Mouse (Mus musculus) gastrocnemius, adult 2 months (tissue): Measurements from ENCODE around the gene Eml5. TPM values are rescaled to one million over a fixed set of nuclear protein-coding genes. Genes with fewer than 3 reads are reported as not detected.

Experiments used
- DNase-seq: peaks from one replicate; pipeline ENCODE4 v3.0.0; 2022
- H3K27ac ChIP-seq: fragments of 200-600 bp; 2 replicates; pipeline ENCODE4 v1.8.1; 2022; ENCODE audit warnings: mild to moderate bottlenecking
- H3K4me3 ChIP-seq: fragments of 200-600 bp; 2 replicates; pipeline ENCODE4 v1.8.1; 2022; ENCODE audit warnings: mild to moderate bottlenecking, moderate library complexity
- CTCF ChIP-seq: fragments of 200-600 bp; IDR thresholded peaks from 2 replicates; pipeline ENCODE4 v1.8.1; 2022; ENCODE audit warnings: antibody characterized with exemption, mild to moderate bottlenecking, moderate library complexity
- intact Hi-C: fragments of 180-260 bp; cut with DNase I; formaldehyde crosslinking; loops from one replicate; pipeline ENCODE4 v1.15.1; 2025
- total RNA-seq, 2 experiments: library from RNA; stranded (reverse); gene quantifications; 2 replicates each; pipeline ENCODE4 v1.2.3; 2021

Gene Eml5
- total RNA-seq, 2 experiments from 2014 or later = 2.0 to 2.2 TPM

DNA sequence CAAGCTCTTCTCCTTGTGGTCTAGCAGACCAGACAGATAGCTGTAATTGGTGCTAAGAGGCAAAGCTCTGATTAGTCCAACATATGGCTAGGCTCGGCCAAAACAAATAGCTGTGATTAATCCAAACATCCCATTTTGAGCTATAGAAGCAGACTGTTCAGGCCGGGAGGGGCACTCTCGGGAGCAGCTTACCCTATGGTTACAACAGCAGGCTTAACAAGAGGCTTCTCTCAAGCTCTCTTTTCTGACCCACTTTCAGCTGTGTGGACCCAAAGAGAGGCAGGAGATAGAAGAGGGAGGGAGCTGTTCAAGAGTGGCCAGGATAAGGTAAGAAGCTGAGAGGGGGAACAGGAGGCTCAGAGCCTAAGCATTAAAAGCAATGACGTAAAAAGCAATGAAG, 155.7 kb downstream of the Eml5 start:
- intact Hi-C loops = loop anchor here (2.0 kb wide), 1 partner anchor 71 kb away; no protein-coding TSS in a partner anchor
- H3K4me3 ChIP-seq = no peak overlapping the region
- no peak for DNase-seq
- H3K27ac ChIP-seq = peak overlapping the region; percentile 76; the same call in 1 of the 2 replicates
- TF ChIP-seq CTCF = no peak

DNA sequence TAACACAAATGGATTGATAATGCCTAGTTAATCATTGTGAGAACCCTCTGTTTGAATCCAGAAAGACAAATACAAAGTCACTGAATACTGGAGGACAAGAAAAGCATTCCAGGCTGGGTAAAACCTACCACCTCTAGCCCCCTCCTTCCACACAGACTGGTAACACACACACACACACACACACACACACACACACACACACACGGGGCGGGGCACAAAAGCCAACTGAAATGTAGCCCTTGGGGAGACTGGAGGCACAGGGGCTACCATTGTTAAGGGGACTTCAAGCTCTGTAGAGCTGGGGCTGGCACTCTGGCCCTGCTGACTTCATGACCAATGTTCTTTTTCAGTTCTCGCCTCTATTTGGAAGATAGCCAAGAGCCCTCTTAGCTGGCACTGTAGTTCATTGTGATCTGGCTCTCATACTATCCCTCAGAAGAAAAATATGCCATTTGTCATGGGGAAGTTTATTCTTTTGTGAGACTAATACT, 160.2 kb downstream of the Eml5 start:
- intact Hi-C loops = no loop called here
- no peak for TF ChIP-seq CTCF
- H3K27ac ChIP-seq = no peak overlapping the region

DNA sequence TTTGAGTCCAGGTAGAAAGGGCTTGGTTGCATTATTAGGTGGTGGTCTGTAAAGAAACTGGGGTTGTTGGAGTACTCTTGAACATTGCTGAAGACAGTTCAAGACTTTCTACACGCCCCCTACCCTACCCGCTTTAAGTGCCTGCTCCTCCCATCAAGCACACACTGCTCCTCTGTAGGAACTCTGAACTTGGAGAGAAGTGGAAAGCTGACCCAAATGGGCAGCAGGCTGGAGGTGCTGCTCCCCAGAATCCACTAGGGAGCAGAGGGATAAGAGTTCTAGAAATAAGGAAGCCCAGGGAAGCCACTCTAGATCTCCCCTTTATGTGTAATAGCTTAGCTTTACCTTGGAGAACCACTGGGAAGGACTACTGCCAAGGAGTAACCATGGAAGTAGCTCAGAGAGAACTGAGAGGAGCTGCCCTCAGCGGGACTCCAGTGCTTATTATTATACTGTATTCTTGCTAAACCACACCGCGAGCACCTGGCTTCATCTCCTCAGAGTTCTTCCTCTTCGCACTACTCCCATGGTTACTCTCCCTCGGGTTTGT, 163.4 kb downstream of the Eml5 start:
- H3K27ac ChIP-seq = peak overlapping the region; percentile 90
- intact Hi-C loops = no loop called here
- no peak for TF ChIP-seq CTCF
- H3K4me3 ChIP-seq = peak overlapping the region; percentile 92
- peak; percentile 38 for DNase-seq

More for the DNA sequence above, 160.2 kb downstream of the Eml5 start:
- no peak overlapping the region for H3K4me3 ChIP-seq
- no peak for DNase-seq

DNA sequence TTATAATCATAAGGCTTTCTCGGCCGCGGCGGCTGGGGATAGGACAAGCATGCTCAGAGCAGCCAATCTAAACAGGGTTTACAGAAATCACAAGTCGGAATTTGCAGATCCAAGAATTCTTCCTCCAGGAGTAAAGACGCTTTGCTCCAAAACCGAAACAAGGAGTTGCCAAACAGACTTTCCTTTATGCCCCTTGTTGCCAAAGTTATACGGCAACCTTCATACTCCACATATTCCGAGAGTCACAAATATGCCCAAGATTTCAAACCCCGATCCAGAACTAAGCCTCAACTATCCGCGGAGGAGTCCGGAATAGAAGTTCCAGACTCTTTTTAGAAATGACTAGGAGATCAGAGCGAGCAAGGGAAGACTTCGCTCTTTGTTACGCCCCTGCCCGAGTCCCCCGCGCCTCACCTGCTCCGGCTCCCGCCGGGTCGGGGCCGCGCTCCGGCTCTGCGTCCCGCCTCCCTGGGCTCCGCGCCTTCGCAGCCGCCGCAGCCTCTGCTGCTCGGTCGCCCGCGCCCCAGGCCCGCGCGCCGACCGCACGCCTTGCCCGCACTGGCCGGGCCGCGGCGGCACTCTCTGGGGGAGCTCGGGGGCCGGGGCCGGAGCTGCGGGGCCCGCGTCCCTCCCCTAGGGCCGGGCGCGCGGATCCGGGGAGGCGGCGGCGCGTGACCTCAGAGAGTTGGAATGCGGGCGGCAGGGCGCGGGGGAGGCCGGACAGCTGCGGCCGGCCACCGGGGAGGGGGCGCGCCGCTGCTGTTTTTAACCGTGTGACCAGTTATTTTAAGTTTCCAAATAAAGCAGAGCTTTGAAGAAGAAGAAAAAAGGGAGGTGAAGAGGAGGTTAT, 164.1 kb downstream of the Eml5 start, which contains the start of gene Ptpn21:
Gene Ptpn21, minus strand, starts transcription at position 455 of the 850 bp plus-strand sequence.
- no peak for TF ChIP-seq CTCF
- peak within 1 kb of the TSS; percentile 90 for H3K27ac ChIP-seq
- peak within 1 kb of the TSS; percentile 92 for H3K4me3 ChIP-seq
- DNase-seq = peak; percentile 90
- intact Hi-C loops = no loop called here

Other genes starting within 250 kb of the Eml5 start
- 10 to 100 TPM; 32.8 to 34.9 TPM for gene Ptpn21, start 164.1 kb downstream of the Eml5 start, total RNA-seq
- gene Zc3h14, start 154.5 kb downstream of the Eml5 start, total RNA-seq = 10 to 100 TPM; 45.2 to 47.7 TPM
- 1 to 10 TPM; 4.6 to 6.7 TPM for gene Ttc8, start 19.1 kb upstream of the Eml5 start, total RNA-seq